16 mouse cellular contexts compared by ENCODE assay signal in the genomic region with DNA sequence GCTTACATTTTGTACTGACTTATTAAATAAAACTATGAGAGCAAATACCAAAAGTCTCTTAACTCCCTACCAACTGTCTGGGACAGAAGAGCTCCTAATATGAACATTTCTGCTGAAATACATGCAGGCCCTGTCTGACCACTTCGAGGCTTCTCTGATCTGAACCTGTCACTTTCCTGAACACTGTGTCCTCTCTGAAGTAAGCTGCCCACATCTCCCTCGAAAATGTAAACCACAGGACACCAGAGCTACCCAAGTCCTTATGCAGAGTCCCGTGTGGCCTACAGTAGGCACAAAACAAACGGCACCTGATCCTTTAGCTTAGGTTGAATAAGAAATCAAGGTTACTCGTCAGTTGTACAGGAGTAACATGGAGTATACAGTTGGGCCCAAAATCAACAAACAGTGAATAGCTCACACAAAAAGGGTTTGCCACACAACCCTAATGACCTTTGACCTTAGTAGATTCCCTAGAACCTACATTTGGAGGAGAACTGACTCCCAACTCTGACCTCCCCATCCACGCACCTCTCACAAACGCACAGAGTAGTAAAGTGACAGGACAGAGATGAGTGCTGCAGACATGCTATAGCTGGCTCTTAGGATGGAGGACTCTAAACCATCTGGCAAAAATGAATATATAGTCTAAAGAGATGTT.
"Had no signal": no experiment of that assay in that cellular context is flagged by ENCODE, and none has a peak within 500 bp of the region (broad histone marks: within the 10 kb centered on the region; RNA-seq: fewer than 3 reads in every experiment).

No protein-coding gene starts in this region.

- H3K9ac ChIP-seq: kidney, embryonic 15.5 days; limb, embryonic 12.5 days; limb, embryonic 15.5 days; liver, embryonic 15.5 days; lung, embryonic 14.5 days; midbrain, embryonic 12.5 days; midbrain, embryonic 15.5 days; neural tube, embryonic 13.5 days; stomach, embryonic 15.5 days had no signal

- H3K4me2 ChIP-seq: kidney, embryonic 15.5 days; limb, embryonic 12.5 days; limb, embryonic 15.5 days; liver, embryonic 15.5 days; lung, embryonic 14.5 days; midbrain, embryonic 12.5 days; midbrain, embryonic 15.5 days; neural tube, embryonic 13.5 days; stomach, embryonic 15.5 days had no signal

- H3K36me3 ChIP-seq: kidney, embryonic 15.5 days; limb, embryonic 15.5 days; liver, embryonic 15.5 days; midbrain, embryonic 12.5 days; midbrain, embryonic 15.5 days; neural tube, embryonic 13.5 days; stomach, embryonic 15.5 days had no signal

- DNase-seq: kidney, adult 11 months; kidney, adult 8-10 months; kidney, postnatal 10 days; kidney, postnatal 36 days; left cerebral cortex, postnatal 4 days; lung, embryonic 14.5 days; thymus, postnatal 25 days had no signal

- H3K9me3 ChIP-seq: kidney, embryonic 15.5 days; limb, embryonic 12.5 days; limb, embryonic 15.5 days; liver, embryonic 15.5 days; midbrain, embryonic 12.5 days; midbrain, embryonic 15.5 days; neural tube, embryonic 13.5 days; stomach, embryonic 15.5 days had no signal

- ATAC-seq: lung, postnatal 0 days; midbrain, embryonic 15.5 days had no signal

- H3K27me3 ChIP-seq: kidney, embryonic 15.5 days; limb, embryonic 12.5 days; limb, embryonic 15.5 days; liver, embryonic 15.5 days; midbrain, embryonic 12.5 days; midbrain, embryonic 15.5 days; neural tube, embryonic 13.5 days; stomach, embryonic 15.5 days had no signal

- H3K27ac ChIP-seq: kidney, embryonic 15.5 days; limb, embryonic 12.5 days; limb, embryonic 15.5 days; midbrain, embryonic 12.5 days; midbrain, embryonic 15.5 days; neural tube, embryonic 13.5 days; stomach, embryonic 15.5 days had no signal

- H3K4me3 ChIP-seq: kidney, embryonic 15.5 days; limb, embryonic 12.5 days; limb, embryonic 15.5 days; liver, embryonic 15.5 days; midbrain, embryonic 12.5 days; midbrain, embryonic 15.5 days; neural tube, embryonic 13.5 days; stomach, embryonic 15.5 days had no signal
